Mouse (Mus musculus) thymus, postnatal 4 days (tissue): Measurements from ENCODE around the gene Ebf1.

Experiments used
- DNase-seq: peaks from one replicate; pipeline ENCODE4 v3.0.0; 2021

Gene Ebf1

GRCm38 (mm10) chr11:44663609-44664141 lies 46.6 kb downstream of the Ebf1 start:
- no peak for DNase-seq

- peak; percentile 30 for DNase-seq
Observed at GRCm38 (mm10) chr11:44665156-44665682, 48.1 kb downstream of the Ebf1 start.

- DNase-seq: no peak
Observed at GRCm38 (mm10) chr11:44665741-44666531, 48.8 kb downstream of the Ebf1 start.

GRCm38 (mm10) chr11:44666741-44667140 lies 49.6 kb downstream of the Ebf1 start:
- no peak for DNase-seq

GRCm38 (mm10) chr11:44681306-44681705 lies 64.2 kb downstream of the Ebf1 start:
- no peak for DNase-seq

- no peak for DNase-seq
Observed at GRCm38 (mm10) chr11:44681995-44682394, 64.9 kb downstream of the Ebf1 start.

GRCm38 (mm10) chr11:44682703-44683539 lies 65.8 kb downstream of the Ebf1 start:
- DNase-seq: no peak

GRCm38 (mm10) chr11:44684486-44685076 lies 67.5 kb downstream of the Ebf1 start:
- peak; percentile 15 for DNase-seq

GRCm38 (mm10) chr11:44685129-44685528 lies 68.0 kb downstream of the Ebf1 start:
- no peak for DNase-seq

GRCm38 (mm10) chr11:44685911-44686361 lies 68.8 kb downstream of the Ebf1 start:
- no peak for DNase-seq

GRCm38 (mm10) chr11:44686378-44686777 lies 69.3 kb downstream of the Ebf1 start:
- no peak for DNase-seq

GRCm38 (mm10) chr11:44688542-44688941 lies 71.4 kb downstream of the Ebf1 start:
- DNase-seq: no peak

- DNase-seq: no peak
Observed at GRCm38 (mm10) chr11:44689571-44690264, 72.6 kb downstream of the Ebf1 start.

GRCm38 (mm10) chr11:44690265-44690572 lies 73.1 kb downstream of the Ebf1 start:
- no peak for DNase-seq

- DNase-seq: no peak
Observed at GRCm38 (mm10) chr11:44695416-44695815, 78.3 kb downstream of the Ebf1 start.

GRCm38 (mm10) chr11:44696539-44697201 lies 79.6 kb downstream of the Ebf1 start:
- DNase-seq: no peak

- no peak for DNase-seq
Observed at GRCm38 (mm10) chr11:44700181-44700580, 83.1 kb downstream of the Ebf1 start.

GRCm38 (mm10) chr11:44701221-44701810 lies 84.2 kb downstream of the Ebf1 start:
- no peak for DNase-seq

GRCm38 (mm10) chr11:44701864-44702263 lies 84.7 kb downstream of the Ebf1 start:
- no peak for DNase-seq

- no peak for DNase-seq
Observed at GRCm38 (mm10) chr11:44702716-44703486, 85.8 kb downstream of the Ebf1 start.

GRCm38 (mm10) chr11:44703951-44704350 lies 86.8 kb downstream of the Ebf1 start:
- DNase-seq: no peak
